Mouse (Mus musculus): ENCODE results near the gene Rnf126.
"Not testable (repeated sequence)": the region's sequence is repeated elsewhere in the genome, so short reads cannot be mapped to it uniquely, and the experiment has no call there.

Rnf126 gene

DNA sequence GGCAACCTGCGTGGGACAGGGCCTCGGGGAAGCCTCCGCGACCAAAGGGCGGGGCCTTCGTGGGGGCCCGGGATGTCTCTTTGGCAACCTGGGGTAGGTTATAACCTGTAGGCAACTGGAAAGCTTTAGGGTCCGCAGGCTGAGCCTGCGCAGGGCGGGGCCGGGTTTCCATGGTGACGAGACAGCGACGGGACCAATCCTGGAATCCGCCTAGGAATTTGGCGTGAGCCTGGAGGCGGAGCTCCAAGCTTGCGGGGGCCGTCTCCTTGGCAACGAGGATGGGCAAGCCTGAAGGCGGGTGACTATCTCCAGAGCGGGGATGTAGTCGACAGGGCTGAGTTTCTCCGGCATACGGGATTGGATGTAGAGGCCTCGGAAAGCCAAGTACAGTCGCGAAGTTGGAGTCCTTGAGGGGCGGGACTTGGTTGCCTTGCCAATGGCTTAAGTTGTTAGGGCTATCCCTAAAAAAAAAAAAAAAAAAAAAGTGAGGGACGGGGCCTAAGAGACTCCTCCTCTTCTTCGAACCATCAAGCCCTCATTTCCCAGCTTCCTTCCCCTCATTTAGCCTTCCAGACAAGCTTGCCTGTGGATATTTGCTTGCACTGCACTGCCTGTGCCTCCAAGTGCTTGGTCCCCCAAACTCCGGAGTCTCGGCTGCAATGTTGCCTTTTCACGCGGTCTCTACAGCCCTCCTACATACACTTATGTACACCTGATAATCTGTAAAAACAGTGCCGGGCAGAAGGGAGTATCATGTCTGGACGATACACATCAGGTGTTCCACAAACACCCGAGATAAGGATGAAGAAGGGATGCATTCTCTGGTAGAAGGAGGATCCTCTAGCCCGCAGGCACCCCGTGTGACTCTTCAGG is 856 bp upstream of the Rnf126 start:
- DNase-seq (ENCODE audit: low read depth, low spot score): no peak

DNA sequence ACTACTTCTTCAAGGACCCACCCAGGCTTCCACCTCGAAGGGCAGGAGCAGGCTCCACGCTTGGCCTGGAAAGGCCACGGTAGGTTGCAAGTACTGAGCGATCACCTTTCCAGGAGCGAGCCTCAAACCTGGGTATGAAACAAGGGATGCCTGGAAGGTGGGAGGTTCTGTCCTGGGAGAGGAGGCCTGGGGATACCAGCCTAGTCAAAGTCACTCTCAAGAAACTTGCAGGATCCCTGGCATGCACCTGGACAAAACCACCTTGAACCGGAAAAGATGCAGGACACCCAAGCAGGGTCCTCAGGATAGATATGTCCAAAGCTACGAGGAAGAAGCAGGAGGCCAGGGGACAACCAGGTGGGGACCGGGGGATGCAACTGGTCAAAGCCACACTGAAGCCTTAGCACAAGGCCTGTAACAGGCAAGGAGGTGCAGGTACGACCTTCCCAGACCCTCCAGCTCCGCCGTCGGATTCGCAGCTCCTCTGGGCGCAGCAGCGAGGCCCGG is 698 bp downstream of the Rnf126 start:
- no peak for DNase-seq (ENCODE audit: low read depth, low spot score)

GRCm38 (mm10) chr10:79765228-79765745 is 1.5 kb downstream of the Rnf126 start:
- DNase-seq (ENCODE audit: low read depth, low spot score): no peak

- DNase-seq (ENCODE audit: low read depth, low spot score): no peak
Observed at GRCm38 (mm10) chr10:79764234-79764633, 2.5 kb downstream of the Rnf126 start.

DNA sequence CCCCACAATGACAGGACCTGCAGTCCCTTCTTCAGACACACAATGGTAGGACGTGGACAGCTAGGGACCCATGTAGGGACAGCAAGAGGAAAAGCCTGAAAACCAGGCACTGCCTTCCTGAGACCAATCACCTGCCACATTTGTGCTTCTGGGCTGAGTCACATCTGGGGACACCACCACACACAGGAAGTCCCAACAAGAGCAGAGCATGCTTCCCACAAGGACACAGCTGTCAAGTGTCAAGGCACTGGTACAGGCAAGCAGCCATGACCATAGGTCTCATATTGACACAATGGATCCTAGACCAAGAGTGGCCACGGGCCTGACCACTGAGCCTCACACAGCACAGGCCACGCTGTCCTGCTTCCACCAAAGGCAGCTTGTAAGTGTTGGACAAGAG is 3.9 kb downstream of the Rnf126 start:
- DNase-seq (ENCODE audit: low read depth, low spot score): no peak

DNA sequence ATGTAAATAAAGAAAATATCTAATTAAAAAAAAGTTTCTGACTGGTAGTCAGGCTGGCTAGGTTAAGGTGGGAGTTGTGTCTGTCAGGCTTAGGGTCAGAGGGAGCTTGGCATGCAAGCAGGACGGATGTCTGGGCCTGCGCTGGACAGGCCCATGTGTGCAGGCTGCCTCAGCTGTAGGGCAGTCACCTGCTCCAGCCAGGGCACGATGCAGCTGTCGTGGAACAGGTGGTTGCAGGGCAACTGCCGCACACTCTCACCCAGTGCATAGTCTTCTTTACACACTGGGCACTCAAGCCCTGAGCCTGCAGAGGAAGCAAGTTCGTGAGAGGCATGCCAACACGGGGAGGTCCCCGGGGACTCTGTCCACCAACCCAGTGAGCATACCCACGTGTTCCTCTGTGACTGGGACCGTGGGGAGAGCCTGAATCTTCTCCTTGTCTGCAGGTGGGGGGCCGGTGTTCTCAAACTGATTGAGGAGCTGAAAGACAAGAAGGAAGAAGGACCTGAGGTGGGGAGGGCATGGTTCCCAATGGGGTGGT is 6.1 kb downstream of the Rnf126 start:
- no peak for DNase-seq (ENCODE audit: low read depth, low spot score)

DNA sequence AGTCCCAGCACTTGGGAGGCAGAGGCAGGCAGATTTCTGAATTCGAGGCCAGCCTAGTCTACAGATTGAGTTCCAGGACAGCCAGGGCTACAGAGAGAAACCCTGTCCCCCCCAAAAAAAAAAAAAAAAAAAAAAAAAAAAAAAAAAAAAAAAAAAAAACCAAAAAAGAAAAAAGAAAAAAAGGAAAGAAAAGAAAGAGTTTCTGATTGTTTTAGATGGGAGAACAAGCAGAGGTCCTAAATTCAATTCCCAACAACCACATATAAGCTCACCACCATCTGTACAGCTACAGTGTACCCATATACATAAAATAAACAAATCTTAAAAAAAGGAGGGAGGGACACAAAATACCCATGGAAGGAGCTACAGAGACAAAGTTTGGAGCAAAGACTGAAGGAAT is 7.1 kb downstream of the Rnf126 start:
- not testable (repeated sequence) for DNase-seq (ENCODE audit: low read depth, low spot score)

DNA sequence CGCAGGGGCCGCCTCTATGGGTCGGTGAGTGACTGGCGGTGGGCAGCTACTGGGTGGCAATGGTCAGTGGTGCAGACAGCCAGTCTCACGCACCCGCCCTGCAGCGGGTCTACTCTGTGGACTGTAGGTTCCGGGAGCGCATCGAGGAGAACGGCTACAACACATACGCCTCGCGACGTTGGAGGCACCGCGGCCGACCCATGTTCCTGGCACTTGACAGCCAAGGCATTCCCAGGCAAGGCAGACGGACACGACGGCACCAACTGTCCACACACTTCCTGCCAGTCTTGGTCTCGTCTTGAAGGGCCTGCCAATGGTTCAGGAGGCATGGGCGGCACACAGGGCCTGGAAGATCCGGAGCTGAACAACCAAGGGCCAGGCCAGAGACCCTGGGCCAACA is 10.1 kb downstream of the Rnf126 start:
- DNase-seq (ENCODE audit: low read depth, low spot score): no peak

- DNase-seq (ENCODE audit: low read depth, low spot score): no peak
Observed at GRCm38 (mm10) chr10:79755854-79756253, 10.9 kb downstream of the Rnf126 start.

GRCm38 (mm10) chr10:79754856-79755516 is 11.8 kb downstream of the Rnf126 start, which contains the start of gene Fgf22:
Gene Fgf22, plus strand, starts transcription at chr10:79755076.
- peak; percentile 36 for DNase-seq (ENCODE audit: low read depth, low spot score)

DNA sequence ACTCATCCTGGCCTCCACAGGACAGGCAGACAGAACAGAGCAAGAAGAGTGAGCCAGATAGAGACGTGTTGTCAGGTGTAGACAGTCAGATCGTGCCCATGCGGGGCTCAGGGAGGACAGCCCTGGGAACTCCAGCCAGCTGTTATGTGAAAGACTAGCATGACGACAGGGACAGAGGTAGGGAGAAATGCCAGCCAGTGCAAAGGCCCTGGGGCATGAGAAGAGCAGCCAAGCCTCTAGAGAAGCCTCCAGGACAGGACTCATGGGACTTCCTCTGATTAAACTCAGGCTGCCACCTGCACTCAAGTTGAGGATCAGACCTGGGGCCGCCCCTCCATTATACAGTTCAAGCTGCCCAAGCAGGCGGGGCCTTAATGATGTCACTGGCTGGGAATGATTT is 18.3 kb downstream of the Rnf126 start:
- no peak for DNase-seq (ENCODE audit: low read depth, low spot score)

DNA sequence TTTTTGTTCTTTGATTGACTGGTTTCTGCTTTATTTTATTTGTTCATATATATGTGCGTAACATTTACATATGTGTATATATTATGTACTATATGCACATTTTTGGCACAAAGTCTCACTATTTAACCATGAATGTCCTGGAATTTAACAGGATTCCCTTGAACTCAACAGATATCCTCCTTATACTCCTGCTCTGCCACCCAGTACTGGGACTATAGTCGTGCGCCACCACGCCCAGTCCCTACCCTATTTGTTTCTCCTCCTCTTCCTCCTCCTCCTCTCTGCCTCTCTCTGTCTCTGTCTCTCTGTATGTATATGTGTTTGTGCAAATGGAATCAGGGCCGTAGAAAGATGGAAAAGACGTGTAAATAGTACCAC is 20.0 kb downstream of the Rnf126 start:
- DNase-seq (ENCODE audit: low read depth, low spot score): no peak

GRCm38 (mm10) chr10:79745898-79746773 is 20.6 kb downstream of the Rnf126 start, which contains the start of gene Polrmt:
Gene Polrmt, minus strand, starts transcription at chr10:79746581.
- peak; percentile 98 for DNase-seq (ENCODE audit: low read depth, low spot score)

GRCm38 (mm10) chr10:79745411-79745810 is 21.3 kb downstream of the Rnf126 start:
- DNase-seq (ENCODE audit: low read depth, low spot score): no peak

GRCm38 (mm10) chr10:79743650-79744365 is 22.9 kb downstream of the Rnf126 start:
- no peak for DNase-seq (ENCODE audit: low read depth, low spot score)

DNA sequence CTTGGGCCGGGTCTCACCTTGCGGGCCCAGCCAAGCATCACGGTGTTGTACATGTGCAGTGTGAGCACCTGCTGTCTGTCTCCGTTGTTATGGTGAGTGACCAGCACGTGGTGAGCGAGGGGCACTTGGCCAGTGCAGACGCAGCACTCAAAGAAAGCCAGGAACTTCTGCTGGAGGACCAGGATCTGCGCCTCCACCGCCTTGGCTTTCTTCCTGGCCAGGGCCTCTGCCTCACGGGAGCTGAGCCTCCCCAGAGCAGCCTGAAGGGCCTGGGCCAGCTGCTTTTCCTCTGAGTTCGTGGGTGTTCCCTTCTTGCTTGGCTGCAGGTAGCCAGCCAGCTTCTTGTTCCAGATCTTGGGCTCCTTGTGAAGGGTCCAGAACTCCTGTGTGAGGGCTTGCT is 23.6 kb downstream of the Rnf126 start:
- no peak for DNase-seq (ENCODE audit: low read depth, low spot score)

DNA sequence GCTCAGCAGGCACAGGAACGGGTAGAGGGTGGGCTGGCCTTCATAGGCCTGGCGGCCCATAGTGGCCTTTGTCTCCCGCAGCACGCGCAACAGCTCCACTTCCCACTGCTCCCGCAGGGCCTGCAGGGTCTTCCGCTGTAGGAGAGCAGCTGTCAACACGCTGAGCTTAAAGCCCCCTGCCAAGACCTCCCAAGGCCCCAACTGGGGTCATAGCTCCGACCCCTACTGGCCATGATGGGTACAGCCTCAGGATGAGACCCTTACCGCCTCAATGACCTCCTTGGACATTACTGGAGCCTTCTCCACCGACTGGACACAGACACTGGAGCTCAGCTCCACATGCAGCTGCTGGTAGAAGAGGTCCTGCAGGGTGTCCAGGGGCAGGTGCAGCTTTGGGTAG is 25.9 kb downstream of the Rnf126 start:
- DNase-seq (ENCODE audit: low read depth, low spot score): no peak

DNA sequence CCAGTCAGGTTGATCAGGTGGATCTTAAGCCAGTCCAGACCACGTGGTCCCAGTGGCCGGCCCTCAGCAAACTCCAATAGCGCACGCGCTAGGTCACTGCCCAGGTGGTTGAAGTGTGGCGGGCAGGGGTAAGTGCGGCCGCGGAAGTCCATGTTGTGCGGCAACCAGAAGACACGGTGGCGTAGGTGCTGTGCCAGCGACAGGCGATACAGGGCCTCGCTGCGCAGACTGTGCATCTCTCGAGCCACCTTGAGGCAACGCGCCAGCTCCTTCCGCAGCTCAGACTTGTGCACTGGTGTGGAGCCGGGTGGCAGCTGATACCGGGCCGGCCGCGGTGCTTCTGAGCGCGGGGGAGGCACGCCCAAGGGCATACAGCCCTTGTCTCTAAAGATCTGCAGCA is 27.5 kb downstream of the Rnf126 start:
- DNase-seq (ENCODE audit: low read depth, low spot score): no peak

DNA sequence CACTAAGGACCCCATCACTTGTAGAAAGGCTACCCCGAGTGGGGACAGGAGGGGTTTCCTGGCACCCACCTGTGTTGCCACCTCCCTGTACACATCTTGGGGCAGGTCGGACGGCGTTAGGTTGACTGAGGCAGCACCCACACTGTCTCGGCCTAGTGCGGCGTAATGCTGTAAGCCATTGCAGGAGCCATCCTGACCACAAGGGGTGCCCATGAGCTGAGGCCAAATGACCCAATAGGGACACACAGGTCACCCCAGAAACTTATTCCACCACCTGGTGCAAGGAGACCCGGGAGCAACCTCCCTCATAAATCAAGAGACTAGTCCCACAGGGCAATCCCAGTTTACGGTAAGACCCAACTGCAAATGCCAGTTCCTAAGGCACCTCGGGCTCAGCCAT is 28.5 kb downstream of the Rnf126 start:
- DNase-seq (ENCODE audit: low read depth, low spot score): no peak

- no peak for DNase-seq (ENCODE audit: low read depth, low spot score)
Observed at GRCm38 (mm10) chr10:79736706-79737105, 30.0 kb downstream of the Rnf126 start.

DNA sequence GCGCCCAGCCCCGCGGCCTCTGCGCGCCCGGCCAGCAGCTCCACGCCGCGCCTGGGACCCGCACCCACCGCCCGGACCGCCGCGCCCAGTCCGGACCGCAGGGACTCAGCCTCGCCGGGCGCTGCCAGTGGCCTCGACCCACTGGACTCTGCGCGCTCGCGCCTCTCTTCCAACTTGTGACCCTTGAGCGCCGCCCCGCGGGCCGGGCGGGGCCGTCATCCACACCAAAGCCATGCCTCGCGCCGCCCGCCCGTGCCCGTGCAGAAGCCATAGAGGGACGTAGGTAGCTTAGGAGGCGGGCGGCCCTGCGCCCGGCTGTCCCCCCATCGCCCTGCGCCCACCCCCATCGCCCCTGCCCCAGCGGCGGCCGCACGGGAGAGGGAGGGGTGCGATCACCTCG is 31.4 kb downstream of the Rnf126 start:
- no peak for DNase-seq (ENCODE audit: low read depth, low spot score)

Measured in CD4-positive helper T cell, adult 2 months (primary cell).